Mouse (Mus musculus): ENCODE results near the gene Spocd1. TPM values are rescaled to one million over a fixed set of nuclear protein-coding genes. Genes with fewer than 3 reads are reported as not detected.

Spocd1 gene
- total RNA-seq, 2 experiments from 2014 or later = 0.08 TPM; not detected in 1

- no peak for DNase-seq (ENCODE audit: low spot score)
- intact Hi-C loops (cut with DNase I) = no loop called here
Observed at GRCm38 (mm10) chr4:129993944-129994695, 65.1 kb downstream of the Spocd1 start.

- intact Hi-C loops (cut with DNase I) = no loop called here
Observed at GRCm38 (mm10) chr4:129994728-129995127, 65.7 kb downstream of the Spocd1 start.

GRCm38 (mm10) chr4:129995255-129995654 lies 66.2 kb downstream of the Spocd1 start:
- DNase-seq (ENCODE audit: low spot score) = no peak
- intact Hi-C loops (cut with DNase I) = no loop called here

More at GRCm38 (mm10) chr4:129994728-129995127, 65.7 kb downstream of the Spocd1 start:
- no peak for DNase-seq (ENCODE audit: low spot score)

- intact Hi-C loops (cut with DNase I) = no loop called here
- no peak for DNase-seq (ENCODE audit: low spot score)
Observed at GRCm38 (mm10) chr4:129996015-129996414, 67.0 kb downstream of the Spocd1 start.

GRCm38 (mm10) chr4:129998124-129998523 lies 69.1 kb downstream of the Spocd1 start:
- intact Hi-C loops (cut with DNase I) = no loop called here
- no peak for DNase-seq (ENCODE audit: low spot score)

- intact Hi-C loops (cut with DNase I) = no loop called here
- no peak for DNase-seq (ENCODE audit: low spot score)
Observed at GRCm38 (mm10) chr4:130001710-130002109, 72.7 kb downstream of the Spocd1 start.

GRCm38 (mm10) chr4:130002157-130002556 lies 73.1 kb downstream of the Spocd1 start:
- no peak for DNase-seq (ENCODE audit: low spot score)
- intact Hi-C loops (cut with DNase I) = no loop called here

- intact Hi-C loops (cut with DNase I) = no loop called here
- no peak for DNase-seq (ENCODE audit: low spot score)
Observed at GRCm38 (mm10) chr4:130005593-130005992, 76.5 kb downstream of the Spocd1 start.

- intact Hi-C loops (cut with DNase I) = no loop called here
- no peak for DNase-seq (ENCODE audit: low spot score)
Observed at GRCm38 (mm10) chr4:130006533-130006932, 77.5 kb downstream of the Spocd1 start.

Other genes starting within 250 kb of the Spocd1 start
- gene Tmem39b, start 232.4 kb upstream of the Spocd1 start, total RNA-seq (2021) = 1 to 10 TPM; 5.3 to 5.7 TPM
- 10 to 100 TPM; 38.0 to 46.9 TPM for gene Khdrbs1, start 186.9 kb upstream of the Spocd1 start, total RNA-seq (2021)
- 100 to 1,000 TPM; 192 to 205 TPM for gene Ptp4a2, start 118.0 kb upstream of the Spocd1 start, total RNA-seq (2021)
- 1 to 10 TPM; 2.3 to 2.6 TPM for gene Adgrb2, start 55.6 kb downstream of the Spocd1 start, total RNA-seq (2021)
- 1 to 10 TPM; 9.1 to 9.3 TPM for gene Col16a1, start 118.6 kb downstream of the Spocd1 start, total RNA-seq (2021)
- 10 to 100 TPM; 34.7 to 36.6 TPM for gene Pef1, start 173.3 kb downstream of the Spocd1 start, total RNA-seq (2021)
- gene Hcrtr1, start 210.1 kb downstream of the Spocd1 start, total RNA-seq (2021) = not detected
- 10 to 100 TPM; 56.0 to 69.2 TPM for gene Tinagl1, start 245.9 kb downstream of the Spocd1 start, total RNA-seq (2021)